Mouse (Mus musculus): ENCODE results near the gene Bahcc1.
A peak's percentile ranks its signal among the peaks of the same experiment; 100 is the strongest.

The Bahcc1 gene

GRCm38 (mm10) chr11:120298441-120299141 is 65.8 kb downstream of the Bahcc1 start:
- no peak for DNase-seq (ENCODE audit: low spot score)

- no peak for DNase-seq (ENCODE audit: low spot score)
Observed at GRCm38 (mm10) chr11:120299484-120299883, 66.7 kb downstream of the Bahcc1 start.

- no peak for DNase-seq (ENCODE audit: low spot score)
Observed at GRCm38 (mm10) chr11:120303119-120303518, 70.4 kb downstream of the Bahcc1 start.

- no peak for DNase-seq (ENCODE audit: low spot score)
Observed at GRCm38 (mm10) chr11:120303559-120304349, 71.0 kb downstream of the Bahcc1 start.

GRCm38 (mm10) chr11:120304350-120304694 is 71.6 kb downstream of the Bahcc1 start:
- no peak for DNase-seq (ENCODE audit: low spot score)

GRCm38 (mm10) chr11:120304886-120305534 is 72.3 kb downstream of the Bahcc1 start:
- peak; percentile 81 for DNase-seq (ENCODE audit: low spot score)

- DNase-seq (ENCODE audit: low spot score) = no peak
Observed at GRCm38 (mm10) chr11:120305535-120306365, 73.0 kb downstream of the Bahcc1 start.

GRCm38 (mm10) chr11:120306366-120307131 is 73.8 kb downstream of the Bahcc1 start:
- DNase-seq (ENCODE audit: low spot score) = no peak

GRCm38 (mm10) chr11:120307132-120307413 is 74.3 kb downstream of the Bahcc1 start:
- no peak for DNase-seq (ENCODE audit: low spot score)

GRCm38 (mm10) chr11:120307566-120308430 is 75.1 kb downstream of the Bahcc1 start:
- peak; percentile 97 for DNase-seq (ENCODE audit: low spot score)

- DNase-seq (ENCODE audit: low spot score) = no peak
Observed at GRCm38 (mm10) chr11:120308441-120309320, 75.9 kb downstream of the Bahcc1 start.

GRCm38 (mm10) chr11:120310813-120311312 is 78.1 kb downstream of the Bahcc1 start:
- DNase-seq (ENCODE audit: low spot score) = peak; percentile 94

GRCm38 (mm10) chr11:120311561-120311960 is 78.8 kb downstream of the Bahcc1 start:
- DNase-seq (ENCODE audit: low spot score) = no peak

GRCm38 (mm10) chr11:120312069-120312468 is 79.3 kb downstream of the Bahcc1 start:
- DNase-seq (ENCODE audit: low spot score) = no peak

GRCm38 (mm10) chr11:120313906-120314685 is 81.3 kb downstream of the Bahcc1 start:
- DNase-seq (ENCODE audit: low spot score) = no peak

- no peak for DNase-seq (ENCODE audit: low spot score)
Observed at GRCm38 (mm10) chr11:120314721-120315415, 82.1 kb downstream of the Bahcc1 start.

GRCm38 (mm10) chr11:120315416-120315761 is 82.6 kb downstream of the Bahcc1 start:
- peak; percentile 55 for DNase-seq (ENCODE audit: low spot score)

All from layer of hippocampus, adult 11-12 months (tissue).